Mouse (Mus musculus): Measurements from ENCODE around the gene Ppm1h. TPM values are rescaled to one million over a fixed set of nuclear protein-coding genes. Genes with fewer than 3 reads are reported as not detected.

Gene Ppm1h
- 30.4 and 34.3 TPM in 2 replicates for polyA plus RNA-seq (2014; fragmentation: Nextera tagmentation; extraction: Ambion mirVana)

DNA sequence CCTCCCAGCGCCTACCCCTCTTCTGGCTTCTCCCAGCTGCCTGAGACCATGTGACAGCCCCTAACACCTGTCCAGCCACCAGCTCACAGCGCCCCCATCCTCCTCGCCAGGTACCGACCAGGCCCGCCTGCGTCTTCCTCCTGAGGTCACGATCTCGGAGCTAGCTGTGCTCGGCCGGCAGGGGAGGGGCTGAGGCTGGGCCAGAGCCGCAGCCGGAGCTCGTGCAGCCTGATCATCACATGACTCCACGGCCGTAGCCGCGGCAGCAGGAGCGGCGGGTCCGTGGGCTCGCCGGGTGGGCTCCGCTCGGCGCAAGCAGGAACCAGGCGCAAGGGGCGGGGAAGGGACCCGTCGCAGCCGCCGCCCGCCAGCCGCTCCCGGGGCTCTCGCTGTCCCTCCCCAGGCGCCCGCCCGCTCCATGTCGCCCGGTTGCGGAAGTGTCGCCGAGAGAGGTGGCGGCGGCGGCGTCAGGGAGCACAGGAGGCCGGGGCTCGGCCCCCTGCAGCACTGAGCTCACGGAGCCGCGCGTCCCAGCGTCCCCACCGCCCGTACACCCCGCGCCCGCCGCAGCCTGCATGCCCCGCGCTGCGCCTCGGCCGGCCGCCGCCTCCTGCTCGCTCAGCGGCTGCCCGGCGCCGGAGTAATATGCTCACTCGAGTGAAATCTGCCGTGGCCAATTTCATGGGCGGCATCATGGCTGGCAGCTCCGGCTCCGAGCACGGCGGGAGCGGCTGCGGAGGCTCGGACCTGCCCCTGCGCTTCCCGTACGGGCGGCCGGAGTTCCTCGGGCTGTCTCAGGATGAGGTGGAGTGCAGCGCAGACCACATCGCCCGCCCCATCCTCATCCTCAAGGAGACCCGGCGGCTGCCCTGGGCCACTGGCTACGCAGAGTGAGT lies at the start of gene Ppm1h:
TSS of gene Ppm1h (plus strand) at position 222 of the 896 bp plus-strand sequence.
- Histone ChIP-seq H3K9me3 (ENCODE audit: control insufficient read depth, low read length) (no peaks in the 10 kb centered on the region), H3K4me2 (replicated peaks) (peak within 1 kb of the TSS; percentile 98), H3K36me3 (replicated peaks; ENCODE audit: control insufficient read depth, insufficient read depth) (no peaks in the 10 kb centered on the region), H3K4me1 (replicated peaks; ENCODE audit: control insufficient read depth, insufficient read depth, low read length) (0 out of 2 replicates have a peak, but pooled peaks cover 9% of the 10 kb centered on the region), H3K27ac (peak within 1 kb of the TSS; percentile 89), H3K27me3 (ENCODE audit: control insufficient read depth, insufficient read depth, low read length) (no peaks in the 10 kb centered on the region), H3K9ac (peak within 1 kb of the TSS; percentile 83), H3K4me3 (replicated peaks; ENCODE audit: low read length) (peak within 1 kb of the TSS; percentile 68)
- WGBS, result under 1% methylated on average over 83 of the region's 94 CpGs
- peak; percentile 84 for ATAC-seq (ENCODE audit: low FRiP score)
- DNase-seq (ENCODE audit: low spot score), result peak; percentile 69

DNA sequence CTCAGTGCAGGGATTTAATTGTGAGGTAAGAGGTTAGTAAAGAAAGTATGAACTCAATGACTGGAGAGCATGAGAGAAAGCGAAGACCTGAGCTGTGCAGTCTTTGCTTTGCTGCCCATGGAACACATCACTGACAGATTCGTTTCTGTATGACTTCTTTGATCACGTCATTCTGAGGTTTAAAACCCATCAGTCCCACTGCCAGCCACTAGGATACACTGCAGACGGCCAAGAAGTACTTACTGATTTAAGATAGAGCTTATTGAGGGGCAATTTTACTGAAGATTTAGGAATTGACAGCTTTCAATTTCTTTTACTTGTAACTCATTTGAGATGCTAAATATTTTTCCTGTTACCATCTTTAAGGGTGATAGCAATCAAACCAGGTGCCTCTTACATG lies 49.6 kb upstream of the Ppm1h start:
- Histone ChIP-seq H3K4me2 (replicated peaks) (no peak overlapping the region), H3K4me1 (replicated peaks; ENCODE audit: control insufficient read depth, insufficient read depth, low read length) (no peaks in the 10 kb centered on the region), H3K36me3 (replicated peaks; ENCODE audit: control insufficient read depth, insufficient read depth) (no peaks in the 10 kb centered on the region), H3K27me3 (ENCODE audit: control insufficient read depth, insufficient read depth, low read length) (no peaks in the 10 kb centered on the region), H3K4me3 (replicated peaks; ENCODE audit: low read length) (no peak overlapping the region), H3K9ac (no peak overlapping the region), H3K9me3 (ENCODE audit: control insufficient read depth, low read length) (no peaks in the 10 kb centered on the region), H3K27ac (no peak overlapping the region)
- DNase-seq (ENCODE audit: low spot score), result no peak
- no peak for ATAC-seq (ENCODE audit: low FRiP score)
- 71% methylated on average over 4 of the region's 4 CpGs for WGBS

DNA sequence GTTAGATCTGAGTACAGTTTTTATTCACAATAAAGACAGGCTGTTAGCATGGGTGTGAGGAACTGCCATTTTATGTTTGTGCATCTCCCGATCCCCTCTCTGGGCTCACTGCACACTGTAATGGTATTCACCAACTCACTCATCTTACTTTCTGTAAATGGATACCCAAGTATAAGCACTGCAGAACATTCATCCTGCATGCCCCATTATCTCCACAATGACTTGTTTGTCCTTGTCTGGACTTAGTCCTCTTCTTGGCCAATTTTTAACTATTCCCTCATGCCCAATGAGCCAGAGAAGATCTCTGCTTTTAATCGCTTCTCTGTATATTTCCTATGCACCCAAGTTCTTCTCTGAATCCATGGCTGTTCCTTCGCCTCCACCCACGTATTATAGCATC lies 38.7 kb upstream of the Ppm1h start:
- DNase-seq (ENCODE audit: low spot score), result no peak
- no peak overlapping the region for H3K4me3 ChIP-seq (replicated peaks; ENCODE audit: low read length)
- ATAC-seq (ENCODE audit: low FRiP score), result no peak
- H3K27ac ChIP-seq, result no peak overlapping the region
- no peak overlapping the region for H3K4me2 ChIP-seq (replicated peaks)
- H3K9ac ChIP-seq, result no peak overlapping the region
- no peaks in the 10 kb centered on the region for H3K9me3 ChIP-seq (ENCODE audit: control insufficient read depth, low read length)
- H3K36me3 ChIP-seq (replicated peaks; ENCODE audit: control insufficient read depth, insufficient read depth), result no peaks in the 10 kb centered on the region
- 91% methylated on average over 4 of the region's 4 CpGs for WGBS
- no peaks in the 10 kb centered on the region for H3K4me1 ChIP-seq (replicated peaks; ENCODE audit: control insufficient read depth, insufficient read depth, low read length)
- no peaks in the 10 kb centered on the region for H3K27me3 ChIP-seq (ENCODE audit: control insufficient read depth, insufficient read depth, low read length)

DNA sequence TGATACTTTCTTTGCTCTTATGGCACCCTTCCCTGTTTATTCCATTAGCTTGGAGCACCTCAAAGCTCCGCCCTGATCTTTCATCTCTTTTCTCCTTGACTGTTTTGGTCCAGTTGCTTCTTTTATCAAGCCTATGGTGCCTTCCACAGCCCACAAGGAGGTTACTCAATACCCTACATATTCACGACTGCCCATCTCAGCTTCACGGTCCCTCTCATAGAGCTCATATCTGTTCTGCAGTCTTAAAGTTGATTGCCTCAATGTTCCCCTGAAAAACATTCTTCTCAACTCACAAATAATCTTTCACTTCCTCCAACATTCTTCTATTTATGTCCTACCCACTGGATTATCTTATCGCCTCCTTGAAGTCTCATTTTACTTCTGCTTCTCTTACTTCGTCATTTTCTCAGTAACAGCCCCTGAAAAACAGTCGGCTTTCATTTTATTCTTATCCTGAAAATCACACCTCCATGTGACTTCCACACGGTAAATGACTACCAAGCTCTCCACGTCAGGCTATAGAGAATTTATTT lies 37.2 kb upstream of the Ppm1h start:
- H3K27me3 ChIP-seq (ENCODE audit: control insufficient read depth, insufficient read depth, low read length), result no peaks in the 10 kb centered on the region
- H3K9ac ChIP-seq, result no peak overlapping the region
- WGBS, result 95% methylated on average over 8 of the region's 8 CpGs
- DNase-seq (ENCODE audit: low spot score) (no peak), ATAC-seq (ENCODE audit: low FRiP score) (no peak)
- H3K9me3 ChIP-seq (ENCODE audit: control insufficient read depth, low read length), result no peaks in the 10 kb centered on the region
- no peaks in the 10 kb centered on the region for H3K36me3 ChIP-seq (replicated peaks; ENCODE audit: control insufficient read depth, insufficient read depth)
- no peak overlapping the region for H3K4me3 ChIP-seq (replicated peaks; ENCODE audit: low read length)
- H3K4me2 ChIP-seq (replicated peaks), result no peak overlapping the region
- no peaks in the 10 kb centered on the region for H3K4me1 ChIP-seq (replicated peaks; ENCODE audit: control insufficient read depth, insufficient read depth, low read length)
- no peak overlapping the region for H3K27ac ChIP-seq

DNA sequence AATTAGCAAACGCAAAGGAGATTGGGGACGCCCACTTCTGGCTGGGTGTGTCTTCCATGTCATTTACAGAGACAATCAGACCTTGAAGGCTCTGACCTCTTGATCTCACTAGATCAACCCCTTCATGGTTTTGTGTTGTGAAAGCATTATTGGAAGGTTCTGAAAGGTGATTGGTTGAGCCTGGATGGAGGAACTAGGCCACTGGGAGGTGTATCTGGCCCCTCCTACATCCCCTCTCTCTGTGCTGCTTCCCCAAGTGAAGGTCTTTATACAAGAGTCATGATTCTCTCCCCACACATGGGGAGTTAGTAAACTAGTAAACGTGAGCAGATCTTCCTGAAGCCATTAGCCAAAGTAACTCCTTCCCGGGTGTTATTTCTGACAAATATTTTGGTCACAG lies 36.4 kb upstream of the Ppm1h start:
- ATAC-seq (ENCODE audit: low FRiP score), result no peak
- Histone ChIP-seq H3K9me3 (ENCODE audit: control insufficient read depth, low read length) (no peaks in the 10 kb centered on the region), H3K4me2 (replicated peaks) (no peak overlapping the region), H3K4me1 (replicated peaks; ENCODE audit: control insufficient read depth, insufficient read depth, low read length) (no peaks in the 10 kb centered on the region), H3K4me3 (replicated peaks; ENCODE audit: low read length) (no peak overlapping the region), H3K27me3 (ENCODE audit: control insufficient read depth, insufficient read depth, low read length) (no peaks in the 10 kb centered on the region), H3K36me3 (replicated peaks; ENCODE audit: control insufficient read depth, insufficient read depth) (no peaks in the 10 kb centered on the region), H3K9ac (no peak overlapping the region), H3K27ac (no peak overlapping the region)
- 87% methylated on average over 4 of the region's 4 CpGs for WGBS
- no peak for DNase-seq (ENCODE audit: low spot score)

DNA sequence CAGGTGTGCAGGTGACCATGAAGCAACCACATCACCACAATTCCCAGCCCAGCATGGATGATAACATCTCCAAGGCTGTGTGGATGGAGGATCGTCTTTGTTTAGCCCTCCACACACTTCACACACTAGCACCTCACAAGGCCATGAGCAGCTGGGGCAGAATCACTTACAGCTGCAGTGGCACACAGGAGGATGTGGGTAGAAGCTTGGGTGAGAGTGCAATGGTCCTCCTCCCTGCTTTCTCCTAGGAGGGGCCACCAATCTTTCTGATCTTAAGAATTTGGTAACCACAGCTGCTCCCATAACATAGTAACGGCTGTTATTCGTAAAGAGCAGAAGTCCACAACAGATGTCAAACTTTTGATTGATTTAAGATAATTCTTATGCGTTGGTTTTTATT lies 26.6 kb upstream of the Ppm1h start:
- WGBS, result 91% methylated on average over 4 of the region's 4 CpGs
- no peak overlapping the region for H3K4me2 ChIP-seq (replicated peaks)

DNA sequence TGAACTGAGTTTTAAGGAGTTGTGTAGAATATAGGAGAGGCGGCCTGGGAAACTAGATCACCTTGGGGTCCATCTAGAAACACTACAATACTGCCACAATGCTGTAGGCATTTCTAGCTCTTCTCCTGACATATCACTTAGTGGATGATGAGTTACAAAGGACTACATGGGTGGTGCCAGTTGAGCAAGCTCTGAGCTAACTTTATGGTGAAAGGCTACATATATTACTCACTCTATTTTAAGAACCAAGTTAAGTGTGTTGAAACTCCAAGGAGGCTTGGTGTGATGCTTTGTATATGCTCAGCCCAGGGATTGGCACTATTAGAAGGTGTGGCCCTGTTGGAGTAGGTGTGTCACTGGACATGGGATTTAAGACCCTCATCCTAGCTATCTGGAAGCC lies 26.0 kb upstream of the Ppm1h start:
- no peak overlapping the region for H3K4me2 ChIP-seq (replicated peaks)
- H3K36me3 ChIP-seq (replicated peaks; ENCODE audit: control insufficient read depth, insufficient read depth), result no peaks in the 10 kb centered on the region
- H3K27me3 ChIP-seq (ENCODE audit: control insufficient read depth, insufficient read depth, low read length), result no peaks in the 10 kb centered on the region
- DNase-seq (ENCODE audit: low spot score), result no peak
- no peaks in the 10 kb centered on the region for H3K4me1 ChIP-seq (replicated peaks; ENCODE audit: control insufficient read depth, insufficient read depth, low read length)
- H3K4me3 ChIP-seq (replicated peaks; ENCODE audit: low read length), result no peak overlapping the region
- H3K9ac ChIP-seq, result no peak overlapping the region
- WGBS, result 100% methylated on average over 1 of the region's 1 CpGs
- H3K9me3 ChIP-seq (ENCODE audit: control insufficient read depth, low read length), result no peaks in the 10 kb centered on the region
- no peak overlapping the region for H3K27ac ChIP-seq
- ATAC-seq (ENCODE audit: low FRiP score), result no peak

More for the DNA sequence above, 26.6 kb upstream of the Ppm1h start:
- H3K27ac ChIP-seq, result no peak overlapping the region
- no peaks in the 10 kb centered on the region for H3K9me3 ChIP-seq (ENCODE audit: control insufficient read depth, low read length)
- DNase-seq (ENCODE audit: low spot score) (no peak), ATAC-seq (ENCODE audit: low FRiP score) (no peak)
- no peaks in the 10 kb centered on the region for H3K36me3 ChIP-seq (replicated peaks; ENCODE audit: control insufficient read depth, insufficient read depth)
- no peak overlapping the region for H3K4me3 ChIP-seq (replicated peaks; ENCODE audit: low read length)
- H3K27me3 ChIP-seq (ENCODE audit: control insufficient read depth, insufficient read depth, low read length), result no peaks in the 10 kb centered on the region
- H3K9ac ChIP-seq, result no peak overlapping the region
- no peaks in the 10 kb centered on the region for H3K4me1 ChIP-seq (replicated peaks; ENCODE audit: control insufficient read depth, insufficient read depth, low read length)

DNA sequence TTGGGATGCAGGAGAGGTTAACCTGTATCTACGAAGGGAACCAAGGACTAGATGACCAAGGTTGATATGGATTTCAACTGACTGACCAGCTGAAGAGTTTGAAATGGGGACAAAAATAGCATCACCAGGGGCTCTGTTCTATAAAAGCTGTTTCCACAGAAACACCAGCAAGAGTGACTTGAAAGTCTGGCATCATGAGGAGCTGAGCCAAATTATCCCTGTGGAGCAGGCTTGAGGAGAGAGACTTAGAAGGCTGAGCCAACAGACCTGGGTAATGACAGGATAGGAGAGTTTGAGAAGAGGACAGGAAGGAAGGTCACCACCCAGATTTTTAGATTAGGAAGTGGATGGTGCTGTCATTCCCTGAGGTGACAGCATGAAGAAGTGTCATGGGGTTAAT lies 12.9 kb upstream of the Ppm1h start:
- H3K4me3 ChIP-seq (replicated peaks; ENCODE audit: low read length), result no peak overlapping the region
- no peaks in the 10 kb centered on the region for H3K27me3 ChIP-seq (ENCODE audit: control insufficient read depth, insufficient read depth, low read length)
- 92% methylated on average over 1 of the region's 1 CpGs for WGBS
- no peak overlapping the region for H3K9ac ChIP-seq
- ATAC-seq (ENCODE audit: low FRiP score) (no peak), DNase-seq (ENCODE audit: low spot score) (no peak)
- H3K4me2 ChIP-seq (replicated peaks), result no peak overlapping the region
- H3K27ac ChIP-seq, result no peak overlapping the region
- no peaks in the 10 kb centered on the region for H3K9me3 ChIP-seq (ENCODE audit: control insufficient read depth, low read length)
- H3K4me1 ChIP-seq (replicated peaks; ENCODE audit: control insufficient read depth, insufficient read depth, low read length), result no peaks in the 10 kb centered on the region
- no peaks in the 10 kb centered on the region for H3K36me3 ChIP-seq (replicated peaks; ENCODE audit: control insufficient read depth, insufficient read depth)

DNA sequence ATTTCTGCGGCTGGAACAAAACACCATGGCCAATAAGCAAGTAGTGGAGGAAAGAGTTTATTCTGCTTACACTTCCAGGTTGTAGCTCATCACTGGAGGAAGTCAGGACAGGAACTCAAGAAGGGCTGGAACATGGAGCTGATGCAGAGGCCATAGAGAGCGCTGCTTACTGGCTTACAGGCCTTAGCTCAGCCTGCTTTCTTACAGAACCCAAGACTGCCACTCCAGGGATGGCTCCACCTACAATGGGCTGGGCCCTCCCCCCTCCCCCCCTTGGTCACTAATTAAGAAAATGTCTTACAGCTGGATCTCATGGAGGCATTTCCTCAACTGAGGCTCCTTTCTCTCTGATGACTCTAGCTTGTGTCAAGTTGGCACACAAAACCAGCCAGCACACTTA lies 7.3 kb upstream of the Ppm1h start:
- Histone ChIP-seq H3K9me3 (ENCODE audit: control insufficient read depth, low read length) (no peaks in the 10 kb centered on the region), H3K27me3 (ENCODE audit: control insufficient read depth, insufficient read depth, low read length) (no peaks in the 10 kb centered on the region)
- WGBS, result 73% methylated on average over 2 of the region's 2 CpGs

More for the DNA sequence above, 7.3 kb upstream of the Ppm1h start:
- Histone ChIP-seq H3K4me2 (replicated peaks) (no peak overlapping the region), H3K4me1 (replicated peaks; ENCODE audit: control insufficient read depth, insufficient read depth, low read length) (no peaks in the 10 kb centered on the region), H3K27ac (no peak overlapping the region), H3K9ac (no peak overlapping the region), H3K36me3 (replicated peaks; ENCODE audit: control insufficient read depth, insufficient read depth) (no peaks in the 10 kb centered on the region), H3K4me3 (replicated peaks; ENCODE audit: low read length) (no peak overlapping the region)
- ATAC-seq (ENCODE audit: low FRiP score) (no peak), DNase-seq (ENCODE audit: low spot score) (no peak)
